8 mouse cellular contexts compared by ENCODE assay signal in genomic region chrX:167381583-167382046, GRCm38 (mm10). TPM values are rescaled to one million over a fixed set of nuclear protein-coding genes. Genes with fewer than 3 reads are reported as not detected.
DNase-seq lines count a peak whose midpoint lies in the region; ATAC-seq and TF ChIP-seq lines count a peak whose summit lies in the region.

No protein-coding gene starts in this region.

- no peaks in the 10 kb centered on the region for H3K27me3 ChIP-seq in thymus, adult 2 months (ENCODE audit: control insufficient read depth, insufficient read depth, low read length)
- peaks cover 12% of the 10 kb centered on the region for H3K27me3 ChIP-seq in hindbrain, embryonic 16.5 days (replicated peaks; ENCODE audit: control insufficient read depth, insufficient read depth, low read length)
- peaks cover 7% of the 10 kb centered on the region; the same call in 1 of the 2 replicates for H3K27me3 ChIP-seq in liver, embryonic 12.5 days (replicated peaks)
- peaks cover 2% of the 10 kb centered on the region; the same call in 1 of the 2 replicates for H3K27me3 ChIP-seq in neural tube, embryonic 14.5 days (ENCODE audit: control insufficient read depth, insufficient read depth, low read length)

- 3% methylated on average over 18 of the region's 18 CpGs for WGBS in thymus, adult 2 months
- 15% methylated on average over 18 of the region's 18 CpGs for WGBS in hindbrain, embryonic 16.5 days
- 8% methylated on average over 18 of the region's 18 CpGs for whole genome bisulfite sequencing in liver, embryonic 12.5 days (ENCODE audit: insufficient replicate concordance)
- 21% methylated on average over 18 of the region's 18 CpGs for WGBS in neural tube, embryonic 14.5 days

- H3K4me2 ChIP-seq in hindbrain, embryonic 16.5 days (ENCODE audit: low read length) = peak overlapping the region; percentile 68
- peak overlapping the region; percentile 83 for H3K4me2 ChIP-seq in liver, embryonic 12.5 days
- peak overlapping the region; percentile 66 for H3K4me2 ChIP-seq in neural tube, embryonic 14.5 days (ENCODE audit: low read depth, low read length)

- no peaks in the 10 kb centered on the region for H3K9me3 ChIP-seq in hindbrain, embryonic 16.5 days (ENCODE audit: control insufficient read depth, low read length)
- H3K9me3 ChIP-seq in liver, embryonic 12.5 days (replicated peaks) = no peaks in the 10 kb centered on the region
- H3K9me3 ChIP-seq in neural tube, embryonic 14.5 days (ENCODE audit: control insufficient read depth, low read length) = no peaks in the 10 kb centered on the region

- H3K4me3 ChIP-seq in thymus, adult 2 months (ENCODE audit: control insufficient read depth, insufficient read depth, low read length) = peak overlapping the region; percentile 94
- peak overlapping the region; percentile 60 for H3K4me3 ChIP-seq in hindbrain, embryonic 16.5 days (ENCODE audit: low read length)
- peak overlapping the region; percentile 64 for H3K4me3 ChIP-seq in liver, embryonic 12.5 days
- H3K4me3 ChIP-seq in neural tube, embryonic 14.5 days (ENCODE audit: low read depth, low read length) = peak overlapping the region; percentile 48

- H3K36me3 ChIP-seq in thymus, adult 2 months (ENCODE audit: control insufficient read depth, insufficient read depth, low read length) = peaks cover 4% of the 10 kb centered on the region; the same call in 1 of the 2 replicates
- no peaks in the 10 kb centered on the region for H3K36me3 ChIP-seq in hindbrain, embryonic 16.5 days (ENCODE audit: control insufficient read depth, insufficient read depth, low read length)
- H3K36me3 ChIP-seq in liver, embryonic 12.5 days = no peaks in the 10 kb centered on the region
- no peaks in the 10 kb centered on the region for H3K36me3 ChIP-seq in neural tube, embryonic 14.5 days (ENCODE audit: control insufficient read depth, insufficient read depth, low read length)

- no peak for ATAC-seq in CD4-positive, CD25-positive, alpha-beta regulatory T cell, adult 4 months
- no peak; the same call in 1 of the 2 replicates for ATAC-seq in hindbrain, embryonic 16.5 days
- ATAC-seq in liver, embryonic 12.5 days = no peak
- ATAC-seq in neural tube, embryonic 14.5 days (ENCODE audit: low read depth) = 0 out of 2 replicates have a peak, but pooled peaks have one; percentile 7

- H3K27ac ChIP-seq in thymus, adult 2 months (ENCODE audit: control insufficient read depth, insufficient read depth, low read length) = peak overlapping the region; percentile 73
- no peak overlapping the region for H3K27ac ChIP-seq in hindbrain, embryonic 16.5 days (ENCODE audit: low read depth, low read length)
- H3K27ac ChIP-seq in liver, embryonic 12.5 days = no peak overlapping the region
- no peak overlapping the region for H3K27ac ChIP-seq in neural tube, embryonic 14.5 days (ENCODE audit: low read depth, low read length)

- DNase-seq in CD4-positive, CD25-positive, alpha-beta regulatory T cell, adult 2 months (ENCODE audit: low read depth, low spot score) = peak; percentile 3
- DNase-seq in thymus, adult 2 months = no peak
- no peak for DNase-seq in thymus, postnatal 4 days
- DNase-seq in layer of hippocampus, adult 11-12 months (ENCODE audit: low spot score) = no peak

- TF ChIP-seq CTCF in thymus, adult 2 months (IDR thresholded peaks at IDR 0.05; ENCODE audit: borderline replicate concordance, control insufficient read depth, extremely low read depth, insufficient read depth, low read length, poor library complexity) = no peak

- no peak for TF ChIP-seq POLR2A in thymus, adult 2 months (IDR thresholded peaks at IDR 0.05; ENCODE audit: control insufficient read depth, extremely low read depth, insufficient read depth, low read length, poor library complexity)

- peaks cover 13% of the 10 kb centered on the region; the same call in 1 of the 2 replicates for H3K4me1 ChIP-seq in thymus, adult 2 months (replicated peaks; ENCODE audit: control insufficient read depth, insufficient read depth, low read length)
- no peaks in the 10 kb centered on the region for H3K4me1 ChIP-seq in hindbrain, embryonic 16.5 days (ENCODE audit: control insufficient read depth, insufficient read depth, low read depth, low read length)
- H3K4me1 ChIP-seq in liver, embryonic 12.5 days = peaks cover 20% of the 10 kb centered on the region
- no peaks in the 10 kb centered on the region for H3K4me1 ChIP-seq in neural tube, embryonic 14.5 days (ENCODE audit: control insufficient read depth, insufficient read depth, low read length)

- peak overlapping the region; percentile 72 for H3K9ac ChIP-seq in hindbrain, embryonic 16.5 days (ENCODE audit: low read depth, low read length)
- H3K9ac ChIP-seq in liver, embryonic 12.5 days = peak overlapping the region; percentile 73
- H3K9ac ChIP-seq in neural tube, embryonic 14.5 days (replicated peaks; ENCODE audit: low read depth, low read length) = peak overlapping the region; percentile 48; the same call in 1 of the 2 replicates

RNA-seq across cellular contexts. Expression of gene Prps2, which starts 0.9 kb away (rescaled TPM):
- 10 to 100 TPM; 65.9 to 78.1 TPM for polyA plus RNA-seq in CD4-positive, CD25-positive, alpha-beta regulatory T cell, adult 4 months (2017; shearing (Covaris generic))
- 141 and 187 TPM in 2 replicates for polyA plus RNA-seq in thymus, adult 2 months (2012; rRNA removed)
- polyA plus RNA-seq in hindbrain, embryonic 16.5 days (2015; fragmentation: Nextera tagmentation; extraction: Ambion mirVana) = 17.5 and 19.3 TPM in 2 replicates
- polyA plus RNA-seq in liver, embryonic 12.5 days (2016; fragmentation: Nextera tagmentation; extraction: Ambion mirVana) = 15.3 and 15.8 TPM in 2 replicates
- 7.1 and 9.3 TPM in 2 replicates for polyA plus RNA-seq in neural tube, embryonic 14.5 days (2014; fragmentation: Nextera tagmentation; extraction: Ambion mirVana)

RNA-seq across cellular contexts. Expression of gene Tlr7, which starts 51.3 kb away (rescaled TPM):
- polyA plus RNA-seq in CD4-positive, CD25-positive, alpha-beta regulatory T cell, adult 4 months (2017; shearing (Covaris generic)) = 10 to 100 TPM in 1 of 2 experiments, 1 to 10 TPM in 1; 8.7 to 11.5 TPM
- 1.8 and 2.5 TPM in 2 replicates for polyA plus RNA-seq in thymus, adult 2 months (2012; rRNA removed)
- polyA plus RNA-seq in hindbrain, embryonic 16.5 days (2015; fragmentation: Nextera tagmentation; extraction: Ambion mirVana) = 0.25 and 0.67 TPM in 2 replicates
- polyA plus RNA-seq in liver, embryonic 12.5 days (2016; fragmentation: Nextera tagmentation; extraction: Ambion mirVana) = 0.42 and 0.58 TPM in 2 replicates
- 0.21 and 0.49 TPM in 2 replicates for polyA plus RNA-seq in neural tube, embryonic 14.5 days (2014; fragmentation: Nextera tagmentation; extraction: Ambion mirVana)
